Mouse (Mus musculus) right cerebral cortex, postnatal 36 days (tissue): Measurements from ENCODE around the gene Arhgap27.
A peak's percentile ranks its signal among the peaks of the same experiment; 100 is the strongest.

Experiments
- DNase-seq, 2 experiments: peaks; one replicate each; pipeline ENCODE4 v3.0.0; 2022; ENCODE audit warnings: low spot score in 2 of 2, mixed read lengths in 1 of 2

The Arhgap27 gene

GRCm38 (mm10) chr11:103381505-103381904, 18.0 kb upstream of the Arhgap27 start:
- no peak for DNase-seq

GRCm38 (mm10) chr11:103380460-103380859, 17.0 kb upstream of the Arhgap27 start:
- DNase-seq: no peak

- DNase-seq: no peak
Measured at GRCm38 (mm10) chr11:103378341-103378740, 14.8 kb upstream of the Arhgap27 start.

- DNase-seq: no peak
Measured at GRCm38 (mm10) chr11:103375772-103376171, 12.3 kb upstream of the Arhgap27 start.

- no peak for DNase-seq
Measured at GRCm38 (mm10) chr11:103375258-103375657, 11.8 kb upstream of the Arhgap27 start.

- no peak for DNase-seq
Measured at GRCm38 (mm10) chr11:103373922-103374321, 10.4 kb upstream of the Arhgap27 start.

GRCm38 (mm10) chr11:103372561-103372960, 9.1 kb upstream of the Arhgap27 start:
- DNase-seq: no peak

GRCm38 (mm10) chr11:103372068-103372467, 8.6 kb upstream of the Arhgap27 start:
- DNase-seq: peak in 1 of 2 experiments; percentile 38

GRCm38 (mm10) chr11:103371222-103371539, 7.7 kb upstream of the Arhgap27 start:
- DNase-seq: no peak

GRCm38 (mm10) chr11:103370397-103371221, 7.1 kb upstream of the Arhgap27 start:
- DNase-seq: no peak

GRCm38 (mm10) chr11:103365530-103365929, 2.0 kb upstream of the Arhgap27 start:
- no peak for DNase-seq

- peak in 1 of 2 experiments; percentile 28 for DNase-seq
Measured at GRCm38 (mm10) chr11:103365022-103365421, 1.5 kb upstream of the Arhgap27 start.

- DNase-seq: no peak
Measured at GRCm38 (mm10) chr11:103364335-103364734, 843 bp upstream of the Arhgap27 start.

GRCm38 (mm10) chr11:103362521-103363181, 841 bp downstream of the Arhgap27 start:
- DNase-seq: no peak

- DNase-seq: no peak
Measured at GRCm38 (mm10) chr11:103362054-103362432, 1.4 kb downstream of the Arhgap27 start.

- no peak for DNase-seq
Measured at GRCm38 (mm10) chr11:103361396-103362053, 2.0 kb downstream of the Arhgap27 start.

- DNase-seq: no peak
Measured at GRCm38 (mm10) chr11:103360661-103361081, 2.8 kb downstream of the Arhgap27 start.

GRCm38 (mm10) chr11:103359841-103360641, 3.5 kb downstream of the Arhgap27 start:
- peak; percentile 67 to 73 for DNase-seq

- no peak for DNase-seq
Measured at GRCm38 (mm10) chr11:103359122-103359521, 4.4 kb downstream of the Arhgap27 start.

- DNase-seq: no peak
Measured at GRCm38 (mm10) chr11:103358316-103358715, 5.2 kb downstream of the Arhgap27 start.

GRCm38 (mm10) chr11:103357710-103358109, 5.8 kb downstream of the Arhgap27 start:
- no peak for DNase-seq
